Mouse (Mus musculus) layer of hippocampus, adult 9-10 months (tissue): Measurements from ENCODE around the gene Higd1a.

Experiments
- DNase-seq: peaks from one replicate; pipeline ENCODE4 v3.0.0; 2022; ENCODE audit warnings: low spot score

The Higd1a gene

DNA sequence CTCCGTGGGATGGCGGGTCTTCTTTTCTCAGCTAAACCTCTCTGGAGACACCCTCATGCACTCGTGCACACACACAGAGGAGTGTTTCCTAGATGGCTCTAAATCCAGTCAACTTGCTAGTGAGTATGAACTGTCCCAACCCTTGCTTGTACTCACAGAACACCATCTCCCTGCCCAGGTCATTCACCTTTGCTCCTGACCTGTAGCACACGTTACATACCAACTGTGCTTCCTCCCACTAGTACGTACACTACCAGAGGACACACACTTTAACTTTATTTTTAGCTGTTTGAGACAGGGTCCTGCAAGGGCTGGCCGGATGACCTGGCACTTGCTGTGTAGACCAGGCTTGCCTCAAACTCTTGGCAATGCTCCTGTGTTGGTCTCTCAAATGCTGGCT is 20.2 kb downstream of the Higd1a start:
- no peak for DNase-seq

DNA sequence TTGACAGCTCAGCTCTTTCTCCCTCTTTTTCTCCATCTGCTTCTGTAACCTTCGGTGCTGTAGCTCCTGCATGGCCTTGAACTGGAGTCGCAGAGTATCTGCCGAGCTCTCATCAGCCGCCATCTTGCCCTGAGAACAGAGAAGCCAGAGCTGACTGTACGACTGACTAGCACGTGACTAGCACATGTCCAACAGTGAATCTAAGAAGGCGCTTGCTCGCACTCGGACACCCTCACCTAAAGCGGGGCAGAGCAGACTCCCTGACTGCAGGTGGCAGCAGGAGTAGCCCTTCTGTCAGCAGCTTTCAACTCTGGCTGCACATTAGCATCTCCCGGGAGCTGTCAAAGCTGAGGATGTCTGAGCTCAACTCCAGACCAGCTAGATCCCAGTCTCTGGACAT is 24.3 kb downstream of the Higd1a start:
- no peak for DNase-seq

DNA sequence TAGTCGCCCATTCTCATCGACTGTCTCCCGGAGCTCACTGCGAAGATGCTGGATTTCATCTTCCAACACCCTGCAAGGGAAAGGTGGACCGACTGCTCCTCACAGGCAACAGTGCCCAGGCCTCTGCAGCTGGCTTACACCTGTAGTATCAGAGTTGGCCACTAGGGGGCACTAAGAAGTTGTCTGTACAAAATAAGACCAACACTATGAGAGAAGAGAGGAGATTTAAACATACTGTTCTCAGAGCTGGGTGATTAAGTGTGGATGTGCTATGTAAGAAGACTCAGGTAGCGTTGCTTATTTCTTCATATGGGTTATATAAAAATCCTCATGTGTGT is 27.2 kb downstream of the Higd1a start:
- peak; percentile 91 for DNase-seq

DNA sequence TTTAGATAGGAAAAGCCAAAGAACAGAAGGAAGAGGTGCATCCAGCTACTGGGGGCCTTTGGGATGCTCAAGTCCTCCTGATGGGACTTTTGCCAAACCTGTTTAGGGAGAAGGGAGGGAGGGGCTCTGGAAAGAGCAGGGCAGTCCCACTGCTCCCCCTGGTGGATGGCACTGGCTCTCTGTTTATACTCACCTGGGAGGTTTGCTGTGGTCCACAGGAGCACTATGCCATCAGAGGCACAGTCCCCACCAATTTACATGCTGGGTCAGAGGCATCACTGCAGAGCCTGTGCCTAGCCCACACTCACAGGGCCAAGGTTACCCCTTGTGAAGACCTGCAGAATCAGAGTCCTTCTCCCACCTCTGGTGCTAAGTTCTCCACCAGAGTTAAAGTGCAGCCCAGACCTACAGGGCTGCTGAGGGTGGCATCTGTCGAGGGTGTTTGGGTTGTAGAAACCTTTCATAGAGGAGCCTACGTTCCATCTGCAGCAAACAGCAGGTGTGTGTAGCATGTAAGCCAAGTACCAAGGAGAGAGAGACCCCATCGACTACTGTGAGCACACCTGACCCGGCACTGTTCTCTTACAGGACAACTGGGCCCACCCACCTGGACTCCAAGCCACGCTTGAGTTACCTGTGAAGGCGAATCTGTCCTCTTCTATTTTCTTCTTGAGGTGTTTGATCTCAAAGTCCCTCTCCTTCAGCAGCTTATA is 27.8 kb downstream of the Higd1a start:
- no peak for DNase-seq

DNA sequence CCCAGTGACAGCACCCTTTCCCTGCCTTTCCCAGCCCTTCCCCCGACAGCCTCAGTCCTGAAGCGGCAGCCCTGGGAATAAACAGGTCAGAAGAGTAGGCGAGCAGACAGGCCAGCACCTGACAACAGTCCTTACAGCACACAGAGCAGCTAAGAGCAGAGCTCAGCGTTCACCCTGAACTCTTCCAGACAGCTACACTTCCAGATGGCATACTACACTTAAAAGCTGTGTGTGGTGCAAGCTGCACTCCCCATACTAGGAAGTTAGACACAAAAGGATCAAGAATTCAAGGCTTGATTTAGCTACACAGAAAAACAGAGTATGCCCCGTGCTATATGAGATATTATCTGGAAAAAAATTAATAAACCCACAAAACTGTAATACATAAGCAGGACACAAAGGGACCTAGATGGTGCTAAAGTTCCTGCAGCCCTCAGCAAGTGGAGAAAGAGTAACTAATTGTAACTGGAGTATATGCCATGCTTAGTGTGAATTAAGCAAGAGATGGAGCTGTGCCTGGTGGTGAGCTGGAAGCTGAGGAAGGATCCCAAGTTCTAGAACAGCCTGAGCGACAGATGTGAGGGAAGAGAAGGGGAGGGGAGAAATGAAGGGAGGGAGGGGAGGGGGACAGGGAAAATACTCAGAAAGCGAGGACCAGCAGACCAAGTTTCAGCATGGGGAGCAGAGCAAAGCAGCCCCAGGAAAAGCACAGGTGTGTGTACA is 28.7 kb downstream of the Higd1a start:
- DNase-seq: no peak

DNA sequence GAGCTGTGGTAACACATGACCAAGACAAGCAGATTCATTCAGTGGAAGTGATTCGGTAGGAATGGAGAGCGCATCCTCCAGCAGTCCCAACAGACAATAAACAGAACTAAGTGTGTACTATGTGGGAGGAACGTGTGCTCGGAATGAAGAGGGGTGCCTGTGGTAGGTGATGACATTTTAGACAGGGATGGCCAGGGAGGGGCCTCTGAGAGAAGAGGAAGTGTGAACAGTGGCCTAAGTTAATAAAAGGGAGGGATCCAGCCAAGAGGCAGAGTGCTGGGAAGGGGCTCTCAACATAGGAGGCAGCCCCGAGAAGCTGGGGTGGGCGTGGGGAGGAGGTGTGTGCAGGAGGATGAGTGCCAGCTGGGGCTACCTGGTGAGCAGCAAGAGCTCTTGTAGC is 29.8 kb downstream of the Higd1a start:
- DNase-seq: no peak

DNA sequence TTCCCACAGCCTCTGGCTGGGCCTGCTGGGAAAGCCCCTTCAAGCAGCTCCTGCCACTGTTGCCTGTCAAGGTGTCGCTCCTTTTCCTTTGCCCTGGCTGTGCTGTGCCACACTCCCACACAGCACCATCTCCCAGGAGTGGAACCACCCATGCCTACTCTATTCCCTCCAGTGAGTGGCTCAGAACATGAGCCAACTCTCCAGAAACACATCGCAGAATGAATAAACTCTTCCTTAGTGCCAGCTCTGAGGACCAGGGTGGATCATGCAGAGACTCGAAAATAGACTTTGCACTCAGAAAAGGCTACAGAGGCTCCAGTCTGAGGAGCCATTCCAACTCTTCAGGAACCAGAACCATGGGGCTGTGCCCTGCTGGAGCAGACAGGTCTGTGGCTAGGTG is 31.8 kb downstream of the Higd1a start:
- DNase-seq: no peak

DNA sequence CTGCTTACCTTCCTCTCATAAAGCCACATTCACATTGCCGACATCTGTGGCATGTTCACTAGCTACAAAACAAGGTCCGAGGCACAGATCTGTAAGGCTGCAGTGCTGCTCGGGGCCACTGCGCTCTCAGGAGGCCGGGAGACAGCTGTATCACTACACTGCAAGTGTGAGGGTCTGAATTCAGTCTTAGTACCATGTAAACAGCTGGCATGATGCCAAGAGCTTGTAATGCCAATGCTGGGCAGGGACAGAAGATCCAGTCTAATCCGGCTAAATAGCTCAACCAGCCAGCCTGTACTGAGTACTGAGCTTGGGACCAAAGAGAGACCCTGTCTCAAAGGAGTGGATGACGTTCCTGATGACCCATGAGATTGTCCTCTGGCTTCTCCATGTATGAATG is 34.2 kb downstream of the Higd1a start:
- DNase-seq: no peak

DNA sequence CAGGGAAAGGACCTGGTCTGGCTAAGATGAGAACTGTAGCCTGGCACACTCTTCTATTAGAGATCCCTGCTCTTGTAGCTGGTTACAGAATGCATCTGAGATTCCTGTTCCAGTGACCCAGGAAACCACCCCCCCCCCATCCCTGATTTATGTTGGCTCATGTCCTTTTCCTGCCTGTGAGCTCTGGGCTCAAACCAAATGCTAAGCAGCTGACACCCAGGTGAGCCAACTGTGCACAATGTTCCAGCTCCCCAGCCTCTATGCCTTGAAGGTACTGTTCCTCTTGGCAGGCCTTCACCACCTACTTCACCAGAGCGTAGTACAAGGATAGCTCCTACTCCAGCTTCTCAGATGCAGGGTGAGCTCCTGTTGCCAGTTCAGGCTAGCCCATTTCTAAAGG is 35.1 kb downstream of the Higd1a start:
- no peak for DNase-seq

DNA sequence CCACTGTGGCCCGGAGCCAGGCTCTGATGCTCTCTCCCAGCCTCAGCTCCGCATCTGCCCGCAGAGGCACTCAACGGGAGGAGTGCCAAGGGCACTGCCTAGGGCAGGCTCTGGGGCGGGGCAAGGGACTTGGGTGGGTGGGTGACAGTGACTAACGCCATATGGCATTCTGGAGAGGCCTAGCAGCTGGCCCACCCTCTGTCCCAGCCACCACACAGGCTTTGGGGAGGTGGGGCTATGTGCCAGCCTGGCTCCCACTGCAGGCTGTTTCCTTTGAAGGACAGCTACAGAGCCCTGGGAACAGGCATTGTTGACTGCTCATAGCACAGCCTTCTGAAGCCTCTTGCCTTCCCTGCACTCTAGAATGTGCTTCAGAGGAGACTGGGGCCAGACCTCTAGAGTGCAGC is 35.6 kb downstream of the Higd1a start:
- no peak for DNase-seq

DNA sequence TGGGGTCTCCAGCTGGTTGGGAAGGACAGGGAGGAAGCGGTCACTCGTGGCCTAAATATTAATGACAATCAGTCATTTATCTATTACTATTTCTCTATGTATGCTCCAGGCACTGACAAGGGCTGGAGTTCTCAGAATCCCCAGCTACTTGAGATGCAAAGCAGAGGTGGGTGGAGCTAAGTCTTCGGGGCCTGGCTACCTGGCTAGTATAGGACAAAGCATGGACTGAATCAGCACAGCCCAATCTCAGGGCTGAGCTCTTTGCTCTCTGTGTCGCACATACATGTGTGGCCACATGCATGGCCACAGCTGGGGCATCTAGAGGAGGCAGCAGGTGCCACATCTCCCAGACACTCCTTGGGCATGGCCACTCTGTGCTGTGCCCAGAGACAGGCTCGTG is 37.4 kb downstream of the Higd1a start:
- DNase-seq: no peak

DNA sequence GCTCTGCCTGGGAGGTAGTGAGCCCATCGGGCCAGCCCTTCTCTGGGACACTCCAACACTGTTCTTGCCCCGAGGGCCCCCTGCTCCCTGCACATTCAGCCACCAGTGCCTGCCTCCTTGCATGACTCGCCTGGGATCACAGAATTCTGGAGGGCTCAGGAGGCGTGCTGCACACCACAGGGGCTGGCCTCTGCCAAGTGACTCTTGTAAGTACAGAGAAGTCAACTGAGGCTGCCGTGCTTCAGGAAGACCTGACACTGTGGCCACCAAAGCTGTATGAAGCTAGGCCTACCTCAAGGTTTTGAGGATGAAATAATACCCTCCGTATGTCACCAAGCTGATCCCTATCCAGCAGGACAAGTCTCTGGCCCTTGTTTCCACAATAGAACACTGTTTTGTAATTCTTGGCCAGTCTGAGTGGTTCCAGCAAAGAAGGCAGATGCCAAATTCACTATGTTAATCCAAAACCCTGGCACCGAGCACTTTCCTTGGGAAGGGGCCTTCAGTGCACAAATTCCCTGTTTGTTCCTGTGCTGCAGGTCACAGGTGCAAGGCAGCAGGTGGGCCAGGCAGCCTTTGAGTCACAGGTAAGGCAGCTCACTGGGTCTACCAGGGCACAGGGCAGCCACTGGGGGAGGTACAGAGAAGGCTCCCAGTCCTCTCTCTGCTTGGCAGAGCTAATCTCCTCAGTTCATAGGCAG is 38.2 kb downstream of the Higd1a start:
- DNase-seq: no peak

DNA sequence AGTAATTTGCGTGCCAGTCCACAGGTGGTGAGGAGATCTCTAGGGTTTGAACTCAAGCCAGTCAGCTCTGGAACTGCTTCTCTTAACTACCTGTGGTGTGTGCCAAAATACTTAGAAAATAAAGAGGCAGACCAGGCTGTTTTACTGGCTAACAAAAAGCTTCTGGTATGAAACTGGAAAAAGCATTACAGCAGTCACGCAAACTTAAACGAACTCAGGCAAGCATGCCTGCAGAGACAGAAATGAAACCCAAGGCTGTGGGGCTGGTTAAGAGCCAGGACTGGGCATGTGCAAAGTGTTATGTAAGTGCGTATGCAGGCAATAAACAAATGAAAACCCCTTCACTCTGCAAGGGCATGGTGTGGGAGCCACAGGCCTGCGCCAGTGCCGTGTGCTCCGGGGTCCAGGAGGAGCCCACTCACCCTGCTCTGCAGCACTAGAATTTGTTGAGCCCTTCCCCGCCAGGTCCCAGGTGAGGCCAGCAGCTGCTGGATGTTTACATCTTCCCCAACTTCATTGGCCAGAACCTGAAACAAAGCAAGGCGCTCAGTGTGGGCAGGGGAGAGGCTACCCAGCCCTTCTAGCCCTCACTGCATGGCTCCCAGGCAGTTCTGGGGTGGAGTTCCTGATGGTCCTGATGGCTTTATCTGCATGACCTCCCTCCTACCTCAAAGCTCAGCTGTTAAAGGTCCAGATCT is 38.9 kb downstream of the Higd1a start:
- DNase-seq: no peak

DNA sequence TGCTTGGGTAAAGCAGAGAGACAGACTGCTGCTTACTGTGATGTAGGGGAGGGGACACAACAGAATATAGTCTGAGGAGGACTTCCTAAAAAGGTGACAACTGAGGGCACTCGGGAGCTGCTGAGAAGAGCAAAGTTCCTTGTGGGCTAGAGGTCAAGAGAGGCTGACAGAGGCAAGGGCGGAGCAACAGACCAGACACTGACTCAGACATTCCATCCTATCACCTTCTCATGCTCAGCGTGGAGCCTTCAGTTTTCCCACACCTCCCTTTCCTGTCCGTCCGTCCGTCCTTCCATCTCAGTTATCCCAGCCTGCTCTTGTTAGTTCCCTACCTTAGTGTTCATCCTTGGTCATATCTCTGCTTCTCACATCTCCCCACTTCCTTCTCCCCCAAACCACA is 43.0 kb downstream of the Higd1a start:
- DNase-seq: no peak

DNA sequence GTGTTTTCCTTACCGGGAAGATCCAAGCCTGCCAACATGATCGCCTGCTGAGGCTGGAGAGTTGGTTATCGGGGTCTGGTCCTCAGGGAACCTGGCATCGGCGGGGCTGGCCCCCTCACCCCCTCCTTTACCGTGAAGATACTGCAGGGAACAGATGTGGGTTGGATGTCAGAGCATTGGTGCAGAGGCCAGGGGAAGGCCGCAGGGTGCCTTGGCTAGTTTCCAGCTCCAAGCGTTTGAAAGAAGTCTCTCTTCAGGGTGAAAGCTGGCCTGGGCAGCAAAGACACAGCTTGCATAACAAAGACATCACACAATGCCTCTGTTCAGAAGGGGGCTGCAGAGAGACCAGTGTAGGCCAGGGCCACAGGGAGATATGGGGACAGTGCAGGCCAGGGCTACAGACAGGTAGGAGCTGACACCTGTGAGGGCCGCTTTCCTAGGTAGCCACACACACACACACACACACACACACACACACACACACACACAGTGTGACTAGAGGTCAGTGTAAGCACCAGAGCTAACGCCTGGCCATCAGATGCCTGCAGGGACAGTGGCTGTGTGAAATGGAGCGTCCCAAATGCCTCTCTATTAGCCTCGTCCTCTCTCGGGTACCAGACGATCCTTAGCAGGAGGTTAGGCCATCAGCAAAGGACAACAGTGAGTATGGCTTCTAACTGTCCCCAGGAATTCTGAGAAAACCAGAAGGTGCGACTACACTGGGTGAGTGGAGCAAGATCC is 47.9 kb downstream of the Higd1a start:
- DNase-seq: peak; percentile 59

DNA sequence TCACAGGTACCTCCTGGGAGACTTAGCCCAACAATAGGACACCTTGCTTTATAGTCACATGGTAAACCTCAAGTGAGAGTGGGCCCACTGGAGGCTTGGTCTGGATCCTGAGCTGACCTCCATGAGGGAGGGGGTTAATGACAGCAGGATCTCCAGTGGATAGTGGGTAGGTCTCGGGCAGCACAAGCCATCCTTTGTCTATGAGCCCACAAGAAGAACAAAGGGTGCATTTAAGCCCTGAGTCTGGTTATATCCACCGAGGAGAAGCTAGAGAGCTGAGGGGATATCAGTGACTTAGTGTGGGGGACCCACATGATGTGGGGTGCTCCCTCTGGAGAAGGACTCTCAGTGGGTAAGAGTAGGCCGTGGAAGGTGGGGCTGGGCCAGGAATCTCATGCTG is 49.7 kb downstream of the Higd1a start:
- DNase-seq: no peak

DNA sequence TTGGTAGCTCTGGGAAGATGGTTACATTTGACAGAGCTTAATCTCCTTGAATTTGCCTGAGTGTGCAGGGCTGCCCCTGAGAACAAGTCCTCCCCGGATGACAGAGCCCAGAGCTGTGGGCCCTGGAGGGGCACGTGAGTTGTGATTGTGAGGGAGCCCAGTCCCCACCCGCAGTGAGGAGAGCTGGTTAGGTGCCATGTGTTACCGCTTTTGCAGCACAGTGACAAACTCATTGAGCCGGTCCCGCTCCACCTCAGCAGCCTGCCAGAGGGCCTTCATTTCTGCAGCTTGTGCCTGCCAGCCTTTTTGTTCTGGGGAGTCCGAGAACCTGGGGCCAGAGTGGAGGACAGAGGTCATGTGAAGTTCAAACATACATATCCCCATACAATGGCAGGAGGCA is 50.2 kb downstream of the Higd1a start:
- DNase-seq: no peak

DNA sequence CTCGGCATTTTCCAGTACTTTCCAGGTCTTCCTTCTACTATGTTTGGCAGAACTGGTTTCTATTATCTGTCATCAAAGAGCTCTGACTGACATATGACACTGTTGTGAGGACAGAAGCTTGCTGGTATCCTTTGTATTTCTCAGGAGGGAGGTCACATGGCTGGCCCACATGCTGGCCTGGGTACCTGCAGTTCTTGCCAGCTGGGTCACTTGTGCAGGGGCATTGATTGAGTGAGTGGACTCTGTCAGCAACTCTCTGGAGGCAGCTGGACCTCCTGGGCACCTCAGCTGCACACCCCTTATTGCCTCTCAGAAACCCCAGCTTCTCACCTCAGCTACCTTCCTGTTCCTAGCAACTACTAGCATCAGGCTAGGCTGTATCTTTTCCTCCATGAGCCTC is 50.6 kb downstream of the Higd1a start:
- no peak for DNase-seq

DNA sequence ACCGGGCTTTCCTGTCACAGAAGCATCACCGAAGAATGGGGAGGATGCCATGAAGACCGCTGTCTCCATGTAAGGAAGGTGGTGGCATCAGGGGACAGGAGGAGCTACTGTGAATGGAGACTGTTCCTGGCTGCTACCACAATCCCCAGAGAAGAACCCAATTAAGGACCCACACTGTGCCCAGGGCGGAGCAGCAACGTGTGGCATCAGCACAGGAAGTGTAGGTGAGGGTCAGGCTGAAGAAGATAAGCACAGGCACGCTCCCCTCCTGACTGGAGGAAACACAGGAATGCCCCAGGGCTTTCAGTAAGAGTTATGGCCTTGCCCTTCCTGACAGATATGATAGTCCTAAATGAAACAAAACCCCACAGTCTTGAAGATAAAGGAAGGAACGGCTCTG is 55.4 kb downstream of the Higd1a start:
- DNase-seq: no peak

DNA sequence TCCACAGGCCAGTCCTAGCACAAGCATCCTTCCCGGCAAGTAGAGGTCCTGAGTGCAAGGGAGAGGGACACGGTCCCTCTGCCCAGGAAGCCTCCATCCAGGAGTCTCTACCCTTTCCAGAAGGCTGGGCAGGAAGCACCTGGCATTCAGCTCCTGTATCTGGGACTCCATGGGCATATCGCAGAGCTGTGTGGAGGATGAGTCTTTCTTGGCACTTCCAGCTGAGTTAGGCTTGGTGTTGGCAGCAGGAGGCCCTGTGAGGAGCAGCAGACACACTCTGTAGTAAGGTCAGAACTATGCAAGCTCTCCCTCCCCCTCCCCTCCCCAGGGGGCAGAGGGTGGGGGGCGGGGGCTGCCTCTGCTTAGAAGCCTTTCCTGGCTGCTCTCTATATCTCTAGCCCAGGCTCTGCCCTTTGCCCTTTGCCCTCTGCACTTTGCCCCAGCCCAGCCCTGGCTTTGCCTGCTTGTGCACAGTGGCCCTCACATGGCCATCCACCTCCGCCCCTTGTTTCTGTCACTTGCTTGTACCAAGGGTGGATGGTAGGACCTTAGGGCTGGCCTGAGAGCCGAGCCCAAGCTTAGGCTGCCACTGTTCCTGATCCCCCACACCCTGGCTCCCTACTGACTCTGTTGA is 59.2 kb downstream of the Higd1a start:
- DNase-seq: no peak
